Mouse (Mus musculus) heart, adult 2 months (tissue): Measurements from ENCODE around the gene Gzmk. TPM values are rescaled to one million over a fixed set of nuclear protein-coding genes. Genes with fewer than 3 reads are reported as not detected.

Source experiments
- DNase-seq, 2 experiments: peaks; one replicate each; pipeline ENCODE4 v3.0.0; 2021
- H3K27ac ChIP-seq: fragments of 200-600 bp; 2 replicates; pipeline ENCODE4 v1.8.1; 2022
- H3K27me3 ChIP-seq: fragments of 200-500 bp; 2 replicates; pipeline ENCODE4 v1.6.1; 2012; ENCODE audit warnings: mild to moderate bottlenecking, low read length, inconsistent platforms, mixed read lengths; ENCODE audit not compliant: control insufficient read depth, insufficient read depth
- H3K36me3 ChIP-seq: fragments of 200-500 bp; 2 replicates; pipeline ENCODE4 v1.6.1; 2012; ENCODE audit warnings: low read length, inconsistent platforms; ENCODE audit not compliant: control insufficient read depth, insufficient read depth
- H3K4me1 ChIP-seq: fragments of 200-500 bp; 2 replicates; pipeline ENCODE4 v1.6.1; 2011; ENCODE audit warnings: low read length; ENCODE audit not compliant: control insufficient read depth, insufficient read depth
- H3K4me3 ChIP-seq: fragments of 200-600 bp; 2 replicates; pipeline ENCODE4 v1.8.1; 2022
- H3K79me2 ChIP-seq: fragments of 200-500 bp; replicated peaks from 2 replicates; pipeline ENCODE4 v1.6.1; 2012; ENCODE audit warnings: mild to moderate bottlenecking, inconsistent platforms, low read length, moderate library complexity, mixed read lengths; ENCODE audit not compliant: control insufficient read depth, insufficient read depth
- H3K9ac ChIP-seq: fragments of 200-500 bp; 2 replicates; pipeline ENCODE4 v1.6.1; 2012; ENCODE audit warnings: low read depth, mild to moderate bottlenecking, control low read depth, inconsistent platforms, low read length, mixed read lengths
- CTCF ChIP-seq: fragments of 200-600 bp; IDR thresholded peaks from 2 replicates; pipeline ENCODE4 v1.8.1; 2022; ENCODE audit warnings: antibody characterized with exemption, mild to moderate bottlenecking, moderate library complexity
- EP300 ChIP-seq: fragments of 200-500 bp; IDR thresholded peaks from 2 replicates; pipeline ENCODE4 v1.6.1; 2011; ENCODE audit warnings: low read depth, low read length, control low read depth; ENCODE audit not compliant: insufficient read depth
- POLR2A ChIP-seq: fragments of 200-500 bp; IDR thresholded peaks from 2 replicates; pipeline ENCODE4 v1.6.1; 2011; ENCODE audit warnings: mild to moderate bottlenecking, low read depth, low read length, control low read depth; ENCODE audit not compliant: insufficient read depth
- WGBS: fragments of 180-500 bp; shearing (Covaris S2); methylation state at CpG from one replicate; pipeline ENCODE4 v1.1.7; 2018; 5-methylcytosine and 5-hydroxymethylcytosine counted together
- intact Hi-C: fragments of 180-260 bp; cut with DNase I; formaldehyde crosslinking; loops from one replicate; pipeline ENCODE4 v1.15.1; 2025
- polyA plus RNA-seq: library from polyadenylated mRNA; depleted of rRNA; stranded (reverse); fragments of >200 nt; gene quantifications from 2 replicates; pipeline ENCODE4 v1.2.3, GENCODE M21; 2012
- total RNA-seq, 2 experiments: library from RNA; stranded (reverse); gene quantifications; 2 replicates each; pipeline ENCODE4 v1.2.3; 2021

The Gzmk gene
- total and polyA plus RNA-seq, 3 experiments, result not detected

DNA sequence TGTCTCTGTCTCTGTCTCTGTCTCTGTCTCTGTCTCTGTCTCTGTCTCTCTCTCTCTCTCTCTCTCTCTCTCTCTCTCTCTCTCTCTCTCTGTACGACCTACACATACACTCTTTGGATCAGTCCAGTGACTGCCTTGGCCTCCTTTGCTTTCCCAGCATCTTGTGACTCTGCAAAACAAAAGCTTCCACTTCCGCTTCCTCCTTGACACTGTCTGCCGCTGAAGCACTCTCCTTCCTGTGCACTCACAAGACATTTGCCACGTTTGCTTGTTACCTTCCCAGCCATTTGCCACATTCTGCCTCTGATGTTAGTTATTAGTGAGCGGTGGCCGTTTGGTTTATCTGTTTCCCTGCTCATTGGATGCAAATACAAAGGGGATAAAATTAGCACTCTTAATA, 16.4 kb upstream of the Gzmk start:
- Histone ChIP-seq H3K9ac (no peak overlapping the region), H3K4me1 (peaks cover 1% of the 10 kb centered on the region; the same call in 1 of the 2 replicates), H3K27me3 (no peaks in the 10 kb centered on the region), H3K27ac (no peak overlapping the region), H3K36me3 (no peaks in the 10 kb centered on the region), H3K4me3 (no peak overlapping the region), H3K79me2 (no peaks in the 10 kb centered on the region)
- 26% methylated on average over 6 of the region's 6 CpGs for WGBS
- DNase-seq, result no peak
- TF ChIP-seq POLR2A (no peak), EP300 (no peak), CTCF (no peak)
- intact Hi-C loops, result no loop called here

DNA sequence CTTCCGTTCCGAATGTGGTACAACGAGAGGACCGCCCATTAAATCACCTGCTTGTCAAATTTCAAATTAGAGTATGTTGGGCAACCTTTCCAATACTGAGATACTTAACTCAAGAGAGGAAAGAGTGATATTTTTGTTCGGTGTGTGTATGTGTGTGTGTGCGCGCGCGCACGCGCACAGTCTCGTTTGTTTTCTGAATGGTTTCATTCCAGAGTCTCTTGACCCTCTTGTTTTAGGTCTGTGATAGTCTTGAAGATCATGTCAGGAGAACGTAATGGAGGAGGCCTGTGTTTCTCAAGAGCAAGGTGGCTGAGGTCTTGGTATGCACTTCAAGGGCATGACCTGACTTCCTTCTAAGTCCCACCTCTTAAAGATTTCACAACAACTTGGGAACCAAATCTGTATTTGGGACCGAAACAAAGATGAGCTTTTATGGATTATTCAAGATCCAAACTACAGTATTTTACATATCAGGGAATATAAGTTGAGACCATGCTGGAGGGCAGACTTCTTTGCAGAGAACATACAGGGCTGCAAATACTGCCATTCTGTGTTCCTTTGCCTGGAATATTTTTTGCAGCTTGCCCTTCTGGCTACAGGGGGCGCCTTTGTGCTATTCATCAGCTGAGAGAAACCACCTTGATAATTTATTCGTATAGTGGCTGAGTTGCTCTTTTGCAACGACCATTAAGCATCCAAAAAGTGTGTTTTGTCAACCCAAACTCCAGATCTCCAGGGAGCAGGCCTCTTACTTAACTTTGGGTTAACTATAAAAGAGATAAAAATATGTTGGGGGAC, 2.2 kb upstream of the Gzmk start:
- no peaks in the 10 kb centered on the region for H3K27me3 ChIP-seq
- no peak for DNase-seq

DNA sequence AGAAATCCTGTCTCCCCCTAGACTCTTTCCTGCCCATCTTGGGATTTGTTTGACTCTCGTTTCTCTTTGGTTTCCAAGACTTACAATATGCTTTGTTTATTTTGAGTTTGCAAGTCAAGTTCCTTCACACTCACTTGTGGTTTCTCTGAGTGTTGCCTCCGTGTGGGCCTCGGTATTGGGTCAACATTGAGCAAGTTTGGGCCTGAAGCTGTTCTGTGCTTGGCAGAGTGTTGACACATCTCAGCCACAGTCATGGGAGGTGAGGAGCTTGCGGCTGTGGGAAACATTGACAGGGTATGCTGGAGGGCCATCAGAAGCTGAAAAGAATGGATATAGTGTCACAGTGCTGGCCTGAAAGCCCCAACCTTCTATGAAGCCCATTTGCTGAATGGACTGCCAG, 1.4 kb upstream of the Gzmk start:
- no peaks in the 10 kb centered on the region for H3K27me3 ChIP-seq
- H3K79me2 ChIP-seq, result no peaks in the 10 kb centered on the region
- H3K36me3 ChIP-seq, result no peaks in the 10 kb centered on the region; the same call in 1 of the 2 replicates
- intact Hi-C loops, result no loop called here
- no peak overlapping the region for H3K27ac ChIP-seq
- no peak overlapping the region for H3K9ac ChIP-seq
- TF ChIP-seq EP300 (no peak), CTCF (no peak), POLR2A (no peak)
- H3K4me3 ChIP-seq, result no peak overlapping the region
- peaks cover 2% of the 10 kb centered on the region for H3K4me1 ChIP-seq
- no peak for DNase-seq
- WGBS, result 62% methylated on average over 4 of the region's 4 CpGs

More for the DNA sequence above, 2.2 kb upstream of the Gzmk start:
- H3K79me2 ChIP-seq, result no peaks in the 10 kb centered on the region
- H3K4me1 ChIP-seq, result peaks cover 2% of the 10 kb centered on the region
- 83% methylated on average over 17 of the region's 17 CpGs for WGBS
- no peak overlapping the region for H3K4me3 ChIP-seq
- intact Hi-C loops, result no loop called here
- no peak overlapping the region for H3K9ac ChIP-seq
- H3K36me3 ChIP-seq, result no peaks in the 10 kb centered on the region
- TF ChIP-seq EP300, result no peak
- TF ChIP-seq POLR2A, result no peak
- peak; percentile 59 for TF ChIP-seq CTCF
- H3K27ac ChIP-seq, result no peak overlapping the region

DNA sequence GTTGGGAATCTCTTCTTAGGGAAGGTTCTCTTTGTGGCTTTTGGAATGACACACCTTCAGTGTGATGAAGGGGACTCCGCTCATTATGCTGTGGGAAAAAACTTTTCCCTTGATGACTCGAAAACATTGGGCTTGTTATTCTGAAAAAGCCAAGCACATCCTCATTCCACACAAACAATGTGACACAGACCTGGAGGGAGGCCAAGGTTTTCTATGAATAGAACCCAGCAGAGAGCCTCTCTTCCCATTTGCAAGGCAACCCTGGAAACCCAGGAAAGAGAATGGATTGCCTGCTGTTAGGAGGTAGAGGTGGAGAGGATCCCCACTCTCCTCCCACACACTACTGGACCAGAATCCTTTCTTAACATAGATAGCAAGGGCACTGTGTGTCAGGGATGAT, 1.6 kb downstream of the Gzmk start:
- 7% methylated on average over 2 of the region's 2 CpGs for WGBS
- Histone ChIP-seq H3K4me3 (peak overlapping the region; percentile 51), H3K9ac (no peak overlapping the region)

DNA sequence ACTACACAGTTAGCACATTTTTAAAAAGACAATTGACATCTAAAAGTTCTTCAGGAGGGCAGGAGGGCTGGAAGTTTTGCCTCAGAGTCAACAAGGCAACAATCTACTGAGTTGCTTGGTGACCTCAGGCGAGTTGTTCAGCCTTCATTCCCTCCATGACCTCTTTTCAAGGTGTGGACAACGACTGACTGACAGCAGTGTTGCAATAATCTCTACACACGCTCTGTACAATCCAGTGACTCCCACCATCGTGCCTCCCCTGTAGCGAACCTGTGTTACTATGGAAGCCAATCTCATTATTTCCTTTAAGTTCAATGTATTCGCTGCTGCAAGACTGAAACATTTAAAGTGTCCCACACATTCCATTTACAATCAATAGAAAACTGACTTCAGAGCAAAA, 3.9 kb downstream of the Gzmk start:
- Histone ChIP-seq H3K79me2 (no peaks in the 10 kb centered on the region), H3K9ac (no peak overlapping the region), H3K4me1 (peaks cover 7% of the 10 kb centered on the region), H3K4me3 (no peak overlapping the region; the same call in 1 of the 2 replicates), H3K27me3 (no peaks in the 10 kb centered on the region), H3K27ac (peak overlapping the region; percentile 15; the same call in 1 of the 2 replicates), H3K36me3 (no peaks in the 10 kb centered on the region; the same call in 1 of the 2 replicates)
- intact Hi-C loops, result loop anchor here (5.0 kb wide), 1 partner anchor 395 kb away; the partner anchor contains the start of gene Snx18
- DNase-seq, result no peak
- WGBS, result 29% methylated on average over 6 of the region's 6 CpGs
- TF ChIP-seq POLR2A, result no peak
- no peak for TF ChIP-seq CTCF
- no peak for TF ChIP-seq EP300

More for the DNA sequence above, 1.6 kb downstream of the Gzmk start:
- Histone ChIP-seq H3K27ac (peak overlapping the region; percentile 81), H3K27me3 (no peaks in the 10 kb centered on the region), H3K79me2 (no peaks in the 10 kb centered on the region), H3K4me1 (peaks cover 7% of the 10 kb centered on the region), H3K36me3 (no peaks in the 10 kb centered on the region; the same call in 1 of the 2 replicates)
- peak; percentile 58 to 70 for DNase-seq
- intact Hi-C loops, result loop anchor here (5.0 kb wide), 1 partner anchor 393 kb away; the partner anchor contains the start of gene Snx18
- TF ChIP-seq POLR2A (no peak; the same call in 1 of the 2 replicates), EP300 (no peak), CTCF (no peak)

DNA sequence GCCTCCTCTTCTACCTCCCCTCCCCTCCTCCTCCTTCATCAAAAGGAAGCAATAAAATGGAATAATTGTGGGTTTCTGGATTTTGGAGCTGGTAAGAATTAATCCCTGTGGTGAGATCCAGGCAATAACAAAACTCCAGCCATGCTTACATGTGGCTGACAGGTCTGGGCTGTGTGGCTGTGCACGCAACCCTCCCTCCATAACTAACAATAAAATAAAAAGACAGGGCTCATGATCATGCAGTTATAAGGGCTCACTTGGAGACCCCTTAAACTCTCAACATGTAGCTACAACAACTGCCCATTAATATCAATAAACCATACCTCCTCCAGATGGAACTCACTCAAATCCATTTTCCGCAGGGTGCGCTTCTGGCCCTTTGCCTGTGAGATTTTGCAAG, 11.8 kb downstream of the Gzmk start:
- Histone ChIP-seq H3K4me3 (no peak overlapping the region), H3K36me3 (no peaks in the 10 kb centered on the region), H3K27me3 (no peaks in the 10 kb centered on the region), H3K9ac (no peak overlapping the region), H3K4me1 (no peaks in the 10 kb centered on the region), H3K79me2 (no peaks in the 10 kb centered on the region), H3K27ac (no peak overlapping the region)
- WGBS, result over 99% methylated on average over 3 of the region's 3 CpGs
- TF ChIP-seq POLR2A (no peak), CTCF (no peak), EP300 (no peak)
- intact Hi-C loops, result loop anchor here (5.0 kb wide), 1 partner anchor 48 kb away; no protein-coding TSS in a partner anchor
- DNase-seq, result no peak
